29 mouse cellular contexts compared by ENCODE assay signal in genomic region chr10:115796072-115796788, GRCm38 (mm10). TPM values are rescaled to one million over a fixed set of nuclear protein-coding genes. Genes with fewer than 3 reads are reported as not detected.
DNase-seq lines count a peak whose midpoint lies in the region; ATAC-seq lines count a peak whose summit lies in the region.
"Had no signal": no experiment of that assay in that cellular context is flagged by ENCODE, and none has a peak within 500 bp of the region (broad histone marks: within the 10 kb centered on the region; RNA-seq: fewer than 3 reads in every experiment).

No protein-coding gene starts in this region.

- no peaks in the 10 kb centered on the region for H3K36me3 ChIP-seq in forebrain, embryonic 11.5 days (ENCODE audit: control insufficient read depth, insufficient read depth, low read length)
- H3K36me3 ChIP-seq in forebrain, embryonic 12.5 days (replicated peaks) = no peaks in the 10 kb centered on the region
- no peaks in the 10 kb centered on the region for H3K36me3 ChIP-seq in intestine, embryonic 16.5 days (ENCODE audit: control insufficient read depth, insufficient read depth, low read length)
- H3K36me3 ChIP-seq: embryonic facial prominence, embryonic 13.5 days; embryonic facial prominence, embryonic 15.5 days; forebrain, embryonic 10.5 days; G1E had no signal

- WGBS in forebrain, embryonic 11.5 days = 29% methylated on average over 4 of the region's 4 CpGs
- 30% methylated on average over 4 of the region's 4 CpGs for WGBS in forebrain, embryonic 12.5 days
- 53% methylated on average over 4 of the region's 4 CpGs for WGBS in intestine, embryonic 16.5 days

- ATAC-seq in forebrain, embryonic 11.5 days (replicated peaks; ENCODE audit: low FRiP score) = peak; percentile 53; the same call in 1 of the 2 replicates
- no peak for ATAC-seq in forebrain, embryonic 12.5 days (ENCODE audit: low FRiP score)
- peak; percentile 88 for ATAC-seq in intestine, embryonic 16.5 days
- ATAC-seq: activated CD4-positive, CD25-positive, alpha-beta regulatory T cell, adult 4 months; CD4-positive, CD25-positive, alpha-beta regulatory T cell, adult 4 months; forebrain, embryonic 14.5 days; forebrain, embryonic 16.5 days; Patski had no signal

- H3K4me1 ChIP-seq in forebrain, embryonic 11.5 days (replicated peaks; ENCODE audit: control insufficient read depth, insufficient read depth, low read length) = no peaks in the 10 kb centered on the region; the same call in 1 of the 2 replicates
- peaks cover 4% of the 10 kb centered on the region; the same call in 1 of the 2 replicates for H3K4me1 ChIP-seq in forebrain, embryonic 12.5 days
- 0 out of 2 replicates have a peak, but pooled peaks cover 3% of the 10 kb centered on the region for H3K4me1 ChIP-seq in intestine, embryonic 16.5 days (ENCODE audit: control insufficient read depth, insufficient read depth, low read length)
- H3K4me1 ChIP-seq: embryonic facial prominence, embryonic 15.5 days had no signal

- no peak overlapping the region for H3K4me2 ChIP-seq in forebrain, embryonic 11.5 days (ENCODE audit: low read depth, low read length, severe bottlenecking)
- H3K4me2 ChIP-seq in forebrain, embryonic 12.5 days = no peak overlapping the region
- no peak overlapping the region for H3K4me2 ChIP-seq in intestine, embryonic 16.5 days (ENCODE audit: low read depth, low read length)
- H3K4me2 ChIP-seq: embryonic facial prominence, embryonic 13.5 days; embryonic facial prominence, embryonic 15.5 days had no signal

- H3K9me3 ChIP-seq in forebrain, embryonic 11.5 days (ENCODE audit: control insufficient read depth, low read length) = no peaks in the 10 kb centered on the region
- H3K9me3 ChIP-seq in forebrain, embryonic 12.5 days = no peaks in the 10 kb centered on the region
- H3K9me3 ChIP-seq in intestine, embryonic 16.5 days (ENCODE audit: control insufficient read depth, low read length) = no peaks in the 10 kb centered on the region
- H3K9me3 ChIP-seq: embryonic facial prominence, embryonic 13.5 days; embryonic facial prominence, embryonic 15.5 days; forebrain, embryonic 10.5 days had no signal

- H3K27me3 ChIP-seq in forebrain, embryonic 11.5 days (ENCODE audit: control insufficient read depth, insufficient read depth, low read length) = peaks cover 8% of the 10 kb centered on the region
- peaks cover 19% of the 10 kb centered on the region for H3K27me3 ChIP-seq in forebrain, embryonic 12.5 days
- H3K27me3 ChIP-seq in intestine, embryonic 16.5 days (replicated peaks; ENCODE audit: control insufficient read depth, insufficient read depth, low read length) = no peaks in the 10 kb centered on the region
- H3K27me3 ChIP-seq: CH12.LX; embryonic facial prominence, embryonic 13.5 days; embryonic facial prominence, embryonic 15.5 days; Patski had no signal

- H3K4me3 ChIP-seq in forebrain, embryonic 11.5 days (ENCODE audit: low read depth, low read length) = no peak overlapping the region
- no peak overlapping the region for H3K4me3 ChIP-seq in forebrain, embryonic 12.5 days (replicated peaks)
- no peak overlapping the region for H3K4me3 ChIP-seq in intestine, embryonic 16.5 days (ENCODE audit: low read length)
- H3K4me3 ChIP-seq: embryonic facial prominence, embryonic 13.5 days; embryonic facial prominence, embryonic 15.5 days; erythroblast, embryonic 14.5 days; forebrain, embryonic 10.5 days had no signal

- H3K27ac ChIP-seq in forebrain, embryonic 11.5 days (ENCODE audit: low read depth, low read length) = no peak overlapping the region
- no peak overlapping the region for H3K27ac ChIP-seq in forebrain, embryonic 12.5 days
- no peak overlapping the region for H3K27ac ChIP-seq in intestine, embryonic 16.5 days (ENCODE audit: low read length)
- H3K27ac ChIP-seq: embryonic facial prominence, embryonic 13.5 days; embryonic facial prominence, embryonic 15.5 days; forebrain, embryonic 10.5 days had no signal

- DNase-seq in forebrain, embryonic 11.5 days (ENCODE audit: low spot score) = no peak
- peak; percentile 20 for DNase-seq in retina, postnatal 1 day
- no peak for DNase-seq in retina, embryonic 14.5 days (ENCODE audit: low spot score)
- DNase-seq in lung, postnatal 10 days = no peak
- DNase-seq in heart, adult 9 months (ENCODE audit: low spot score in 2 of 2) = no peak
- DNase-seq: adrenal gland, adult 8-10 months; adrenal gland, postnatal 14 days; adrenal gland, postnatal 36 days; B cell, adult 2 months; cerebellum, adult 11 months; cerebellum, adult 18-20 months; cerebellum, adult 8-10 months; cerebellum, adult 9-11 months; cerebellum, postnatal 14 days; cerebellum, postnatal 36 days; embryo, embryonic 11 days had no signal

- H3K9ac ChIP-seq in forebrain, embryonic 11.5 days (ENCODE audit: low read length) = no peak overlapping the region
- no peak overlapping the region for H3K9ac ChIP-seq in forebrain, embryonic 12.5 days
- no peak overlapping the region for H3K9ac ChIP-seq in intestine, embryonic 16.5 days (ENCODE audit: low read depth, low read length)
- H3K9ac ChIP-seq: embryonic facial prominence, embryonic 13.5 days; embryonic facial prominence, embryonic 15.5 days had no signal

RNA-seq across cellular contexts. Expression of gene Tspan8, which starts 20.4 kb away (rescaled TPM):
- 0.39 TPM in 2 replicates for polyA plus RNA-seq in forebrain, embryonic 11.5 days (2014; fragmentation: Nextera tagmentation; extraction: Ambion mirVana)
- 0.27 and 0.43 TPM in 2 replicates for polyA plus RNA-seq in forebrain, embryonic 12.5 days (2016; fragmentation: Nextera tagmentation; extraction: Ambion mirVana)
- polyA plus RNA-seq in intestine, embryonic 16.5 days (2015; fragmentation: Nextera tagmentation; extraction: Ambion mirVana) = 229 and 235 TPM in 2 replicates
- polyA plus RNA-seq: CD4-positive, CD25-positive, alpha-beta regulatory T cell, adult 4 months; G1E had no signal

Comparison
In these comparisons a context has a peak if more than half of its experiments do, and no peak if none do; other contexts are left out.
1. RNA of gene Tspan8, which starts 20.4 kb away (polyA plus RNA-seq): 229 to 235 TPM in intestine, embryonic 16.5 days; 0.27 to 0.43 TPM in forebrain, embryonic 12.5 days and 0.39 TPM in forebrain, embryonic 11.5 days; every median in the first group is over 100 times any median in the second.